Mouse (Mus musculus): ENCODE results near the gene Ing4. TPM values are rescaled to one million over a fixed set of nuclear protein-coding genes. Genes with fewer than 3 reads are reported as not detected.

Gene Ing4
- polyA plus RNA-seq, 1 experiment from 2014 or later = 129 TPM

DNA sequence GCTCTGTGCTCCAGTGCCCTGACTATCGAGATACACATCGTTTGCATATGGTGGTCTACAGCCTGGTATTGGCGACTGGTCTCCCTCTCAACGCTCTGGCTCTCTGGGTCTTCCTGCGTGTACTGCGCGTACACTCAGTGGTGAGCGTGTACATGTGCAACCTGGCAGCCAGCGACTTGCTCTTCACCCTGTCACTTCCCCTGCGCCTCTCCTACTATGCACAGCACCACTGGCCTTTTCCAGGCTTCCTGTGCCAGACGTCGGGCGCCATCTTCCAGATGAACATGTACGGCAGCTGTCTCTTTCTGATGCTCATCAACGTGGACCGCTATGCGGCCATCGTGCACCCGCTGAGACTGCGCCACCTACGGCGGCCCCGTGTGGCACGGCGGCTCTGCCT, 41.8 kb downstream of the Ing4 start:
- no peaks in the 10 kb centered on the region for H3K9me3 ChIP-seq (replicated peaks)
- peak overlapping the region; percentile 48; the same call in 1 of the 2 replicates for H3K9ac ChIP-seq (replicated peaks)
- WGBS = 24% methylated on average over 25 of the region's 25 CpGs
- H3K27ac ChIP-seq (replicated peaks) = peak overlapping the region; percentile 88
- H3K4me3 ChIP-seq (replicated peaks) = peak overlapping the region; percentile 42
- ATAC-seq (ENCODE audit: low FRiP score) = peak; percentile 29
- H3K4me1 ChIP-seq = peaks cover 15% of the 10 kb centered on the region
- H3K36me3 ChIP-seq = no peaks in the 10 kb centered on the region
- H3K27me3 ChIP-seq (replicated peaks) = no peaks in the 10 kb centered on the region
- peak overlapping the region; percentile 66 for H3K4me2 ChIP-seq

DNA sequence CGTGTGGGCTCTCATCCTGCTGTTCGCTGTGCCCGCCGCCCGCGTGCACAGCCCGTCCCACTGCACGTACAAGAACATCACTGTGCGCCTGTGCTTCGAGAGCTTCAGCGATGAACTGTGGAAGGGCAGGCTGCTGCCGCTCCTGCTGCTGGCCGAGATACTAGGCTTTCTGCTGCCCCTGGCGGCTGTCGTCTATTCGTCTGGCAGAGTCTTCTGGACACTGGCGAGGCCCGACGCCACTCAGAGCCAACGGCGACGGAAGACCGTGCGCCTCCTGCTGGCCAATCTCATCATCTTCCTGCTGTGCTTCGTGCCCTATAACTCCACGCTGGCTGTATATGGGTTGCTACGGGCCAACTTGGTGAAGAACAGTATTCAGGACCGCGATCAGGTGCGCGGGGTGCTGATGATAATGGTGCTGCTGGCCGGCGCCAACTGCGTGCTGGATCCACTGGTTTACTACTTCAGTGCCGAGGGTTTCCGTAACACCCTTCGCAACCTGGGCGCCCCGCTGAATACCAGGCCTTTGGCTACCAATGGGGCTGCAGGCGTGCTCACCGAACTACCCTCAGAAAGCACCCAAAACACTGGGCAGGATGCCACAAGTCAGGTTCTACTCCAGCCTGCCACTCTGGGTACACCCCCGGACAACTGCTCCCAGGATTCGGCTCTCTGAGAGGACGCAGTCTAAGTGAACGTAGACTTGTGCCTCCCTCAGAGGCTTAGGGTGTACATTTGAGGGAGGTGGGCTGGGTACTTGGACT, 42.4 kb downstream of the Ing4 start:
- Histone ChIP-seq H3K4me3 (replicated peaks) (peak overlapping the region; percentile 42), H3K4me2 (peak overlapping the region; percentile 66), H3K27me3 (replicated peaks) (no peaks in the 10 kb centered on the region), H3K4me1 (peaks cover 15% of the 10 kb centered on the region), H3K9me3 (replicated peaks) (no peaks in the 10 kb centered on the region), H3K27ac (replicated peaks) (peak overlapping the region; percentile 88), H3K9ac (replicated peaks) (peak overlapping the region; percentile 48; the same call in 1 of the 2 replicates), H3K36me3 (no peaks in the 10 kb centered on the region)
- ATAC-seq (ENCODE audit: low FRiP score) = peak; percentile 93
- WGBS = 21% methylated on average over 45 of the region's 45 CpGs

DNA sequence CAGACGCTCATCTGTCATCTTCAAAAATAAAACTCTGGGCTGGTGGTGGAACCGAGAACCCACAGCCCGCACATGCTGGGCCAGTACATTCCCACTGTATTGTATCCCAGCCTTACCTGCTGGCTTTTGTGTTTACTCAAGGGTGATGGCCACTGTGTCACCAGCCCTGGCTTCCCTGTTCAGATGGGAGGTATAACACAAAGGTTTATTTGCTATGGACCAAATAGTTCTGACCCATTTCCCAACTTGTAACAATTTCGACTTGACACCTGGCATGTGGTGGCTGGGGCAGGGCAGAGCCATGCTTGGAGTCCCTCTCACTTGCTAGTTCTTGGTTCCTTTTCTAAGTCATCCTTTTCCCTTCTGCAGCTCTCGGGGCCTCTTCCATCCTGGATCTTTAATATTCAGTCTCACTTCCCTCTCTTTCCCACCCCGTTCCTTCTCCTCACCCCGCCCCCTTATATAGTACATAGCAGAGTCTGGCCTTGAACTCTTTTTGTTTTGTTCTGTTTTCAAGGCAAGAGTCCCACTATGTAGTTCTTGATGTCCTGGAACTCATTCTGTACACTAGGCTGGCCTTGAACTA, 43.3 kb downstream of the Ing4 start:
- Histone ChIP-seq H3K27ac (replicated peaks) (no peak overlapping the region), H3K9me3 (replicated peaks) (no peaks in the 10 kb centered on the region), H3K27me3 (replicated peaks) (no peaks in the 10 kb centered on the region), H3K4me1 (peaks cover 15% of the 10 kb centered on the region), H3K36me3 (no peaks in the 10 kb centered on the region), H3K4me3 (replicated peaks) (no peak overlapping the region), H3K9ac (replicated peaks) (no peak overlapping the region), H3K4me2 (no peak overlapping the region)
- no peak for ATAC-seq (ENCODE audit: low FRiP score)
- WGBS = 91% methylated on average over 7 of the region's 7 CpGs

DNA sequence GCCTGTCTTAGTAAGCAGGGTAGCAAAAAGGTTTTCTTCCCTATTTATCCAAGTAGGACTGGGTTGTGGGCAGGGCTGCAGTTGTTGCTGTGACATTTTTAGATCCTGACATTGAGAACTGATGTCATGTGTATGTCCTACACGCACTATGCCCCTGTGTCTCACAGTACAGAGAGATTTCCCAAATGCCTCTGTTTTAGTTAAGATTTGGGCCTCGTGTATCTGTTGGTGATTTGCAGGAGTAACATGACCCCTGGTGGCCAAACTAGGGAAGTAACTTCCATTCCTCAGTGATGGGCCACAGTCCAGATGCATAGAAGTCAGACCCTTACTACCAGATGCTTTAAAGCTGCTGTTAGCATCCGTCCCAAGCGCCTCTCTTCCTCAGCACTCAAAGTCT, 44.9 kb downstream of the Ing4 start:
- no peaks in the 10 kb centered on the region for H3K27me3 ChIP-seq (replicated peaks)
- H3K4me2 ChIP-seq = no peak overlapping the region
- H3K36me3 ChIP-seq = no peaks in the 10 kb centered on the region
- no peak for ATAC-seq (ENCODE audit: low FRiP score)
- no peak overlapping the region for H3K9ac ChIP-seq (replicated peaks)
- 2% methylated on average over 4 of the region's 4 CpGs for WGBS
- peaks cover 27% of the 10 kb centered on the region for H3K4me1 ChIP-seq
- H3K27ac ChIP-seq (replicated peaks) = 0 out of 2 replicates have a peak overlapping the region, but pooled peaks have one; percentile 42
- no peak overlapping the region for H3K4me3 ChIP-seq (replicated peaks)
- H3K9me3 ChIP-seq (replicated peaks) = no peaks in the 10 kb centered on the region

DNA sequence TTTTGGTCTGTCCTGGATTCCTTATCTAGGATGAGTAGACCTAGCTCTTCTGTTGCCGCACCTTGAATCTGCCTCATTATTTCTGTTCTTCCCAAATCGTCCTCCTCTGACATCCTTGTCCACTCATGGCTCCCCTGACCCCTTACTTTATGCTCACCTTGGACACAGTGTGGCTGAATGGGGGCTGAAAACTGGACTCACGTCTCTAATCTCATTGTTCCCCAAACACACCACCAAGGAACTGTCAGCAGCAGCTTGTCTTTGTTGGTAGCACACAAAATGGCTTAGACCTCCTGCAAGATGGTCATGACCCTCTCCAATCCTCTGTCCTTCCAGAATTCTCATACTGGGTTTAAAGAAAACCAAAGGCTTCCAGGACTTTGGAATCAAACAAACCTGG, 48.4 kb downstream of the Ing4 start:
- 80% methylated on average over 3 of the region's 3 CpGs for WGBS
- Histone ChIP-seq H3K27me3 (replicated peaks) (no peaks in the 10 kb centered on the region), H3K4me2 (no peak overlapping the region), H3K9ac (replicated peaks) (no peak overlapping the region), H3K36me3 (no peaks in the 10 kb centered on the region), H3K9me3 (replicated peaks) (no peaks in the 10 kb centered on the region), H3K27ac (replicated peaks) (peak overlapping the region; percentile 90), H3K4me3 (replicated peaks) (no peak overlapping the region), H3K4me1 (peaks cover 31% of the 10 kb centered on the region)
- no peak for ATAC-seq (ENCODE audit: low FRiP score)

DNA sequence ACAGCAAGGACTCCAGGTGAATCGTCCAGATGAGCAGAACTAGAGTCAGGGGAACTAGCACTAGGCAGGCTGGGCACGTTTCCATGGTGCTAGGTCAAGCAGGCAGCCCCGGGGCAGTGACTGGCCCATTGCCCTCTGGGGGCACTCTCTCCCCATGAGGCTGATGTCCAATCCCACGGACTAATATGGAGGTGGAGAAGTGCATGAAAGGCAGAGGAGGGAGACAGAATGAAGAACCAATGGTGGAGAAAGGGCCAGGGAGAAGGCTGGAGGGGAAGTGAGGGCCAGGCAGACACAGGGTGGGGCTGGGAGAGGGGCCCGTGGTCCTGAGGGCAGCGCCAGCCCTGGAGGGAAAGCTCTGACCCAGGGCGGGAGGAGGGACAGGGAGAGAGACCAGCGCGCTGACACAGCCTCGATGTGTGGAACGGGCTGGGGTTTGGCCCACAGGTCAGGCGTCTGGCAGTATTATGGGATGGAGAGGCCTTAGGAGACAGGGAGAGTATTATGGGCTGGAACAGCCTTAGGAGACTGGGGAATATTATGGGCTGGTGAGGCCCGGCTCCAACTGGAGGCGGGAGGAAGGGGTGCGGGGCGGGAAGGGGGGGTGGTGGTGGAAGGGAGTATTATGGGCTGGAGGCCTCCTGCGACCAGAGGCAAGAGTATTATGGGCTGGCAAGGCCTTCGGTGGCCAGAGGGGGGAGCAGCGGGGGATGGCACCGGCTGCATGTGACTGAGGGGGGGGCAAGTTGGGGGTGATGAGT, 49.2 kb downstream of the Ing4 start:
- H3K4me1 ChIP-seq = peaks cover 31% of the 10 kb centered on the region
- 2% methylated on average over 20 of the region's 20 CpGs for WGBS
- ATAC-seq (ENCODE audit: low FRiP score) = peak; percentile 83
- H3K36me3 ChIP-seq = no peaks in the 10 kb centered on the region
- peak overlapping the region; percentile 90 for H3K27ac ChIP-seq (replicated peaks)
- no peaks in the 10 kb centered on the region for H3K9me3 ChIP-seq (replicated peaks)
- H3K9ac ChIP-seq (replicated peaks) = 0 out of 2 replicates have a peak overlapping the region, but pooled peaks have one; percentile 18
- peak overlapping the region; percentile 53 for H3K4me2 ChIP-seq
- H3K4me3 ChIP-seq (replicated peaks) = no peak overlapping the region
- H3K27me3 ChIP-seq (replicated peaks) = no peaks in the 10 kb centered on the region

DNA sequence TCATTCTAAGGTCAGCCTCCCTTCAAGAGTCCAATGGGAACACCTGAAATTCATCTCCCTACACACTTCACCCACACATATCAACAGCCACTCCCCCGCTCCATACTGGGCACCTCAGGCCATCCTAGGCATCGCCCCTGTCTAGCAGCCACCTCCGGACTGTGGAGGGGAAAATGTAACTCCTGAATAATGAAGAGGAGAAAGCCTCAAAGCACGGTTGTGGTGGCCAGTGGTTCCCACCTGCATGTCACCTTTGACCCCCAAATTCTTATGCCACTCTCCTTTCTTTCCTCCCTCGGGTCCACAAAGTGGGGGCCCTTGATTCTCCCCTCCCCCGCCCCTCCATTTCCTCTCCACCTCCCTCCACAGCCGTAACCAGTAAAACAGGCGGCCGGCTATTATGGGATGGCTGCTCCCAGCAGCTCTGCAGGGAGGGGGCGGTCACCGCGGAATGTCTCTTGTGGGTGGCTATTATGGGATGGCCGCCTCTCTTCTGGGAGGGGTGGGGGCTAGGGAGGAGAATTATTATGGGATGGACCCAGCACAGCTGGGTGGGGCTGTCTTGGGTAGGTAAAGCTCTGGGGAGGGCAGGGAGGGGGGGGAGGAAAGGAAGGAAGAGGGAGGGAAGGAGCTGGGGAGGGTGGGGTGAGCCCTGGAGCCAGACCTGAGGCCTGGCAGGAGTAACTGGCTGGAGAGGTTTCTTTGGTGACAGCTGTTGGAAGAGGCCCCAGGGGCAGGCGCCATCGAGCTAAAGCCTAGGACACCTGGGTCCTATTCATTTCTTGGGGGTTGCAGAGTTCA, 50.2 kb downstream of the Ing4 start:
- Histone ChIP-seq H3K36me3 (no peaks in the 10 kb centered on the region), H3K4me3 (replicated peaks) (peak overlapping the region; percentile 13; the same call in 1 of the 2 replicates), H3K4me1 (peaks cover 27% of the 10 kb centered on the region), H3K4me2 (peak overlapping the region; percentile 53), H3K9me3 (replicated peaks) (no peaks in the 10 kb centered on the region), H3K27ac (replicated peaks) (peak overlapping the region; percentile 90), H3K27me3 (replicated peaks) (no peaks in the 10 kb centered on the region), H3K9ac (replicated peaks) (peak overlapping the region; percentile 40; the same call in 1 of the 2 replicates)
- peak; percentile 76 for ATAC-seq (ENCODE audit: low FRiP score)
- whole genome bisulfite sequencing = under 1% methylated on average over 15 of the region's 15 CpGs

DNA sequence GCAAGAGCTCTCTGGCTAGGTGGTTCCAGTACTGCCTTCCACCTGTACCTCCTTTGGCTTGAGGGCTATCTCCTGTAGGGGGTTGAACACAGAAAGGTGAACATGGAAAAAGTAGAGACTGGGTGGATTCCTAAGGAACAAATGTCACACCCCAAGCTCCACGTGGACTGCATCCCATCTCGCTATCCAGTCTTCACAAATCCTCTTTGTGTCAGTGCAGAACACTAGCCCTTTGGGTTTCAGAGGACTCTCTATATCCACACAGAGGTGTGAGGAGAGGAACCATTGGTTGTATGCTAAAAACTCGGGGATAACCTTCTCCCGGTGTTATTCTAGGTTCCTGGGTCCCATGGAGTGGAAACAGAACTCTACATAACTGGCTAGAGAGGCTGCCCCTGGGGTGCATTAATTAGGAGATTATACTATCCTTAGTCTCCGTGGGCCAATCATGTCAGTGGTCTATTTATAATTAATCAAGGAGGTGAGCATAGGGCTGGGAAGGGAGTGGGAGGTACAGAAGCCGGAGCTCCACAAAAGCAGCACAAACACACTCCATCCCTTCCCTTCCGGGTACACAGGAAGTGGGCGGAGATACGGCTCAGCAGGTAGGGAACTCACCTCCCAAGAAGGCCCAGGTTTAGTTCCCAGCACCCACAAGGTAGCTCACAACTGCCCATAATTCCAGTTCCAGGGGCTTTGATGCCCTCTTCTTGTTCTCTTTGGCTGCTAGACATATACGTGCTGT, 51.0 kb downstream of the Ing4 start:
- 45% methylated on average over 10 of the region's 10 CpGs for WGBS
- H3K36me3 ChIP-seq = no peaks in the 10 kb centered on the region
- ATAC-seq (ENCODE audit: low FRiP score) = no peak
- peak overlapping the region; percentile 90 for H3K27ac ChIP-seq (replicated peaks)
- no peaks in the 10 kb centered on the region for H3K9me3 ChIP-seq (replicated peaks)
- H3K27me3 ChIP-seq (replicated peaks) = no peaks in the 10 kb centered on the region
- H3K4me1 ChIP-seq = peaks cover 31% of the 10 kb centered on the region
- H3K9ac ChIP-seq (replicated peaks) = 0 out of 2 replicates have a peak overlapping the region, but pooled peaks have one; percentile 23
- no peak overlapping the region for H3K4me3 ChIP-seq (replicated peaks)
- peak overlapping the region; percentile 53 for H3K4me2 ChIP-seq

DNA sequence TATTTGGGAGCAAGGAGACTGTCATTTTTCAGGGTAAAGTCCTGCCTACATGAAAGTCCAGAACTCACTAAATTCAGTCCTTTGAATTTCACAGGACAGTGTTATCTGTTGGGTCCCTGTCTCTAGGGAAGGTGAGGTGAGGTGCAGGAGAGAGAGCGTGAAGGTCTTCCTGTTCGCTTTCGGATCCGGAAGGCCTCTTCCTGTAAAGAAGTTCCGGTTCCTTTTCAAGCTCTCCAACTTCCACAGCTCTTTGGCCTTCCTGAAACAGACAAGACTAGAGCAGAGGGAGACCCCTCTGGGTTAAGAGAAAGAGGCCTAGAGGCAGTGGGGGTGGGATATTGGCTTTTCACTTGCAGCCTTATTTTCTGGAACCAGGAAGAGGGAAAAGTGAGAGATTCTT, 52.8 kb downstream of the Ing4 start:
- 87% methylated on average over 5 of the region's 5 CpGs for WGBS
- Histone ChIP-seq H3K4me2 (no peak overlapping the region), H3K27ac (replicated peaks) (no peak overlapping the region), H3K36me3 (no peaks in the 10 kb centered on the region), H3K4me3 (replicated peaks) (no peak overlapping the region), H3K9ac (replicated peaks) (no peak overlapping the region), H3K9me3 (replicated peaks) (no peaks in the 10 kb centered on the region), H3K4me1 (peaks cover 36% of the 10 kb centered on the region), H3K27me3 (replicated peaks) (no peaks in the 10 kb centered on the region)
- no peak for ATAC-seq (ENCODE audit: low FRiP score)

DNA sequence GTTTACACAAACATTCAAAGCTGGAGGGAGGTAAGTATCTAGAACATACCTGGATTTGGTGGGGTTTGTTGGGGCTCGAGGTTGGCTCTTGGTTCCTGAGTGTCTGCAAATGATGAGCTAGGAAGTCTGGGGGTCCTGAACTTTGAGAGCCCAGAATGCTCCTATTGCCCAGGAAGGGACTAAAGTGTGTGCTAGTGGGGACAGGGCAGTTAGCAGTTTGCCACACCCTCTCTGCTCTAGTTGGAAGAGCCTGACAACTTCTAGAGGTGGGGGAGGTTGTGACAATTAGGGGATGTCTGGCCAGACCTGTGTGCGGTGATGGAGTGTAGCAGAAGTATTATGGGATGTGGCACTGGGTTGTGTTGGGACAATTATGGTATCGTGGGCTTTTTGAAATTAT, 55.3 kb downstream of the Ing4 start:
- ATAC-seq (ENCODE audit: low FRiP score) = no peak
- no peaks in the 10 kb centered on the region for H3K9me3 ChIP-seq (replicated peaks)
- peaks cover 44% of the 10 kb centered on the region for H3K4me1 ChIP-seq
- H3K27ac ChIP-seq (replicated peaks) = peak overlapping the region; percentile 94
- no peaks in the 10 kb centered on the region for H3K27me3 ChIP-seq (replicated peaks)
- 49% methylated on average over 3 of the region's 3 CpGs for WGBS
- H3K4me3 ChIP-seq (replicated peaks) = no peak overlapping the region
- H3K9ac ChIP-seq (replicated peaks) = no peak overlapping the region
- no peaks in the 10 kb centered on the region for H3K36me3 ChIP-seq
- no peak overlapping the region; the same call in 1 of the 2 replicates for H3K4me2 ChIP-seq

Measured in neural tube, embryonic 15.5 days (tissue).